Mouse (Mus musculus) ES-E14 (cell line): ENCODE measurements around the gene Spop.
"Not testable (repeated sequence)": the region's sequence is repeated elsewhere in the genome, so short reads cannot be mapped to it uniquely, and the experiment has no call there.

Experiments used
- MAFK ChIP-seq: IDR thresholded peaks from 2 replicates; pipeline ENCODE4 v1.6.1; 2014; ENCODE audit warnings: mild to moderate bottlenecking, low read depth, low read length, inconsistent platforms; ENCODE audit not compliant: insufficient read depth
- ZNF384 ChIP-seq: IDR thresholded peaks from 2 replicates; pipeline ENCODE4 v1.6.1; 2012; ENCODE audit warnings: low read depth, low read length, inconsistent platforms

DNA sequence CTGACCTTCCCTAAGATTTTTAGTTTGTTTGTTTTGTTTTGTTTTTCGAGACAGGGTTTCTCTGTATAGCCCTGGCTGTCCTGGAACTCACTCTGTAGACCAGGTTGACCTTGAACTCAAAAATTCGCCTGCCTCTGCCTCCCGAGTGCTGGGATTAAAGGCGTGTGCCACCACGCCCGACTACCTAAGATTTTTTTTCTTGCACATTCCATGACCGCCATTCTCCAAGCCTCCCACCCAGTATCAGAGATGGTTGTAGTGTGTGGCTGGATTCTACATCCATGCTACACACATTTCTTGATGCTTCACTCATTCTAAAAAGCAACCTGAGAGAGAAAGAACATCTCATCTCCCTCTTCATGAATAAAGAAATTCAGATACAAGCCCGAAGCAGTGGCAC, 87.9 kb downstream of the Spop start:
- TF ChIP-seq ZNF384: peak; percentile 66
- TF ChIP-seq MAFK: not testable (repeated sequence)
